Mouse (Mus musculus): Measurements from ENCODE around the gene Kcnj12.

Kcnj12 gene

DNA sequence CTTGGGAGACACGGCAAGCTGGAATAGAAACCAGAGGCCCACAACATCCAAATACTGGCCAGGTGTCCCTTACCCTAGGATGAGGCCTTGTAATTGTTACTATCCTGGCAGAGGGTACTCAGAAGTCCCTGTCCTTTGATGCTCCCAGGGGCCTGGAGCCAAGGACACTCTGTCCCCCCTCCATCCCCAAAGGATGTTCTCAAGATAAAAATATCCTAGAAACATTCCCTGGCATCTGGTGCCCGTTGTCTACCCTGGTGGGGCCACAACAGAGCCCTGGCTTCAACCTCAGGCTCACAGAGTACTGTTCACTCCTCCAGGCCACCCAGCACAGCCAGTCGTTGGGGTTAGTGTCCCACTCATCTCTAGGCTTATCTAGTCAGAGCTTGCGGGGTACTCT, 38.3 kb downstream of the Kcnj12 start:
- DNase-seq: no peak

DNA sequence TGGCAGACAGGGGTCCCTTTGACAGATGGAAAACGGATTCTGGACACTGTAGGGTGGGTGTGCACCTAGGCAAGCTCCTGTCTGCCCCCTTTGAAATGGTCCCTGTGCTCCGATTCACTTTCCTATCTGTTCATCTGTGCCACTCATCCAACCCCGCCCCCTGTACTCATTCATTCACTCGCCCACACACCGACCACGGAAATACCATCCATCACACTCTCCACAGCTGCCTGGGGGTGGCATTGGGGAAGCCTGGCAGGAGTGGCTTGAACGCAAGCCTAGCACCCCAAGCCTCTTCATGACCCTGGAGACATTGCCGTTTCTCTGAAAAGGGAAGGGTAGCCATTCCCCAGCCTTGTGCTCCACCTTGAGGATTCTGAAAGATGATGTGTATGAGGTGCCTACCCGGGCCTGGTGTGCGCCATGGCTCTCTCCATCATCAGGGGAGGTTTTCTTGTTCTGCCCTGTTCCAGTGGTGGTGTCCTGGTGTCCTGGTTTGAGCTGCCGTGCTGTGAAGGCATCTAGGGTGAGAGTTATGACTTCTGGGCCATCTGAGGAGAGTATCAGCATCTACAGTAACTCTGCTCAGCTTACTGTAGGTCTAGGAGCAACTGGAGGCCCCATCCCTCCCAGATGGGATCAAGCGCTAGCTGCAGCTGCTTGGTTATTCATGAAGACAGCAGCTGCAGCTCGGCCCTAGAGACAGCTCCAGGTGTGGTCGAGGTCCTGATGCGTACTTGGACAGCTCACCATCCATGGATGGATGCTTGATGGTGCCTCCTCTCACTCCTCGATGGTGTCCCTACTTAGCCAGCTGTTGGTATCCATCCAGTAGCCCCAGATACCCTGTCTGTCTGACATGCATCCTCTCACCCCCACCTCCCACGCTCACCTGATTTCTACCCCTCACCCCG, 40.4 kb downstream of the Kcnj12 start:
- DNase-seq: no peak

DNA sequence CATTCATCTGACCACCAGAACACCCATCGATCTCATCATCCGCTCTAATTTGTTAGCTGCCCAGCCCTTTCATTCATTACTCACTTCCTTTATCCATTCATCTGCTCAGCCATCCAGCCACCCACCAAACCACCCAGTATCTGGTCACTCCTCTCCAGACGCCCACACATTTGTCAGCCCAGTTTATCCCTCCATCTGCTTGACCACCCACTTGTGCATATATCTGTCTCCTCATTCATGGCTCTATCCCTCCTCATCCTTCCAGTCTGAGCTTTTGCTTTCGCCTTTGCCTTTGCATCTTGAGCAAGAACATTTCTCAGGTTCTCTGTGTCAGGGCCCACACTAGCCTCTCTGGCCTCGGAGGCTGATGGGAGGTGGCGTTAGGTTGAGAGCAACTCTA, 41.1 kb downstream of the Kcnj12 start:
- DNase-seq: no peak

DNA sequence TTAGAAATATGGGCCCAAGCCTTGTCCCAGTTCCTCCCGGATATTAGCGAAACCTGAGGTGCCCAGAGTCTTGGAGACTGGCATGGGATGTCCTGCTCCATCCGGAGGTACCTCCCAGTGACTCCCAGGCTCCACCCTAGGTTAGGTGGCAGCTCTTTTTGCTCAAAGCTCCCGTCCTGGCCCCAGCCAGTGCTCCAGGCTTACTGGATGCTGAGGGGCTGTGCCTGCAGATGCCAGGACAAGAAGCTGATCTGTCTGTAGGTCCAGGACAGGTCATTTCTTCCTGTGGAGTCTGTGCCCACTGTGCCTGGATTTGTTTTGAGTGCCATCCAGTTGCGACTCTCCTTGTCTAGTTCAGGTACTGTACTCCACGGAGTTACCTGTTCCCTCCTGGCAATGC, 43.3 kb downstream of the Kcnj12 start:
- DNase-seq: no peak

DNA sequence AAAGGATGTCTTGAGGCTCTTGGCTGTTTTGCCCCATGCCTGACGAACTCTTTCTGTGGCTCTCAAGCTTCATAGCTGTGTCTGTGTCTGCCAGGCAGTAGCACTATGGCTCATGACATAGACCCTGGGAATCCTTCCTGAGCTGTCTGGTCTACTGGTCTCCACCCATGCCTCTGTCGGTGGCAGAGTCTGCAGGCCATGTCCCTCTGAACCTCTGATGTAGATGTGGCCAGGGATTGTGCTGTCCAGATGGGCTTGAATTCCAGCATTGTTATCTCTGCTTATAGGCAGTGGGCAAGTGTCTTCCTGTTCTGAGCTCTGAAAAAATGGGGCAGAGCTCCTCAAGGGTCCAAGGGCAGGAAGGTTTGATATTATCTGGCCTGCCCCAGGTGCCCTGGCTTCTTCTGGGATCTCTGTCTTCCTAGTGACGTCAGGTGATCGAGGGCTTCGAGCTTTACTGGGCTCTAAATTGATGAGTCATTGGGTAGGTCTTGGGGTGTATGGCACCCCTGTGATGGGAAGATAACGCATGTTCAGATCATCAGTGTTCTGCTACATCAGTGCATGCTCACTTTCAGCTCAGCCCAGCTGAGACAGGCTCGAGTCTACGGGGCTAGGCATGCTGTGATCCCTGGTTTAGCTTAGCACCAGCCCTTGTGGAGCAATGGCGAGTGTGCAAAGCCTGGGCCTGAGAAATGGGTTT, 44.9 kb downstream of the Kcnj12 start:
- no peak for DNase-seq

DNA sequence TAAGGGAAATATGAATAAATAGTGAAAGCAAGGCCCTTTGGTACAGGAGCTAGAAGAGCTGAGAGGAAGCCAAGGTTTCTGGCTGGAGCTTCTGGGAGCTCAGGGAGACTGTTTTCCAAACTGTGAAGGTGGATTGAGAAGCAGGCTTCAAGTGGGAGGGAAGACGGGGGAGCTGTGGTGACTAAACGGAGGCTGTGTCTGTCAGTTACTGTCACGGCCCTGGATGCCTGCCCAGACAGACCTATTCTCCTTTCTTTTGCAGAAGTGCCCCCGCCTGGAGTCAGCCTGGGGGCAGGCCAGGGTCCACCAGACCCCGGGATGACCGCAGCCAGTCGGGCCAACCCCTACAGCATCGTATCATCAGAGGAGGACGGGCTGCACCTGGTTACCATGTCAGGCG, 46.5 kb downstream of the Kcnj12 start:
- DNase-seq: no peak

DNA sequence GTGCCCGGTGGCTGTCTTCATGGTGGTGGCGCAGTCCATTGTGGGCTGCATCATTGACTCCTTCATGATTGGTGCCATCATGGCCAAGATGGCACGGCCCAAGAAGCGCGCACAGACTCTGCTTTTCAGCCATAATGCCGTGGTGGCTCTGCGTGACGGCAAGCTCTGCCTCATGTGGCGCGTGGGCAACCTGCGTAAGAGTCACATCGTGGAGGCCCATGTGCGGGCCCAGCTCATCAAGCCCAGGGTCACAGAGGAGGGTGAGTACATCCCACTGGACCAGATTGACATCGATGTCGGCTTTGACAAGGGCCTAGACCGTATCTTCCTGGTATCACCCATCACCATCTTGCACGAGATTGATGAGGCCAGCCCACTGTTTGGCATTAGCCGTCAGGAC, 47.3 kb downstream of the Kcnj12 start:
- no peak for DNase-seq

DNA sequence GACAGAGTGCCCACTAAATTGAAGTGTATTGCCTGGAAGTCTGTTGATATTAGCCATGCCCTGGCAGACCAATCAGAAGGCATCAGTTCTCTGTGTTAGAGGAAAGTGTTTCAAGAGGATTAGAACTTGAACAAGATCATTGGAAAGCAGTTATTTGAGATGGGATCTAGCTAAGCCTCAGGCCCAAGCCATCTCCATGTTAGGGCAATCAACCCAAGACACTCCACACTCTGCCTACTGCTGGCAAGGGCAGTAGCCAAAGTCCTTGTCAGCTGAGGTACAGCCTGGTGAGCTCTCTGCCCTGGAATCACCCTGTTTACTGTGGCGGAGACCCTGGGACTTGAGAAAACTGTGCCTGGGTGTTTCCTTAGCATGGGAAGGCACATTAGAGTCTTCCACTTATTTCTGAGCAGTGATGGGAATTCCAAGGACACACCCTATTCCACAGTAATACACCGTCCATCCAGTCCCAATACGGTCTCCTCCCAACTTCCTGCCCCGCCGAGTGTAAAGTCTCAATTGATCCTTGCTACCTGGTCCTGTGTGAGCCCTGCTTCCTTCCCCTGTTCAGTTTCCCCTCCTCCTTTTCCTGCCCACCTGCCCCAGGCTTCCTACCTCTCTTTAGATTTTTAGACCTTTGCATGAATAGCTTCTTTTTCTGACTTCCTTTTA, 52.4 kb downstream of the Kcnj12 start:
- DNase-seq: no peak

DNA sequence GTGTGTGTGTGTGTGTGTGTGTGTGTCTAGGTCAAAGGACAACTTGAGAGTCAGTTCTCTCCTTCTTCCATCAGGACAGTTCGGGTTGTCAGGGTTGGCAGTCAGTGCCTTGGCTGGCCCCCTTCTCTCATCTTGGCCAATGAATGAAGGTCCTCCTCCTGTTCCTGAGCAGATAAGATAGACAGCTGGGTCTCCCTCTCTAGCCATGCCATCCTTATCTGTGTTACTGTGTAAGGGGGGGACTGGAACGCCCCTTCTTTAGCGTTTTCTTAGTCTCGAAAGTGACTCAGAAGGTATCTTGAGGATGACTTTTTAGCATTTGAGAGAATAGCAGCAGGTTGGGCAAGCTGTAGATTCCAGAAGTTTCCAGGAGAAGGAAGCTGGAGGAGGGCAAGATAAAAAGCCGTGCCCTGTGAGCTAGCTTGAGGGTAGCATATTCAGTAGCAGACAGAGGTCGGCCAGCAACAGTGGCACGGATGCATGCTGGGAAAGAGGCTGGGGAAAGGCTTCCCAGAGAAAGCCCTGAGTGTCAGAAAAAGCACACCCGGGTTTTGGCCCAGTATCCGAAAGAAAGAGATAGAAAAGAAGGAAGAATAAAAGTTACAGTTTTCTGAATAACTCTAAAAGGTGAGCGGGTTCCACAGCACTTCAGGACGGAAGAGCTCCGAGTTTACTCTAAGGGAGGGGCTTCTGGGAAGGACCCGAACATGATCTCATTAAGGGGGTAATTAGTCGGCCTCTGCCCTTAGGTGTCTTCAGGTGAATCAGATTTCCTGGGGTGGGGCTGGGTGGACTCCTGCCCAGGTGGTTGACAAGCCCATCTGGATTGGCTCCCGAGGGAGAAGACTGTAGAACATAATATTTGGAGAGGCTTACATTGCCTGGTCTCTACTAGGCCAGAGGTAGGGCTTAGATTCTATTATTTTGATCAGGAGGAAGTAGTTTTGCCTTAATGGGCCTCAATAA, 53.3 kb downstream of the Kcnj12 start:
- no peak for DNase-seq

DNA sequence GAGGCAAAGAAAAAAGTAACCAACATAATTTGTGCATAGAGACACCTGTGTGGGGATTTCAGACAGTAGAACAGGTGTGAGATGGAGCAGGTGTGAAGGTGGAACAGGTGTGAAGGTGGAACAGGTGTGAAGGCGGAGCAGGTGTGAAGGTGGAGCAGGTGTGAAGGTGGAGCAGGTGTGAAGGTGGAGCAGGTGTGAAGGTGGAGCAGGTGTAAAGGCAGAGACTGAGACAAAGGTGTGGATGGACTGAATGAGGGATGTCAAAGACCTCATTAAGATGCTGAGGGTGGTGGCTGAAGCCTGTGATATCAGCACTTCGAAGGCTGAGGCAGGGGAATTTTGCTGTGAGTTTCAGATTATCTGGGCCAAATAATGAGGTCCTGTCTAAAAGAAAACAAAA, 59.3 kb downstream of the Kcnj12 start:
- no peak for DNase-seq

DNA sequence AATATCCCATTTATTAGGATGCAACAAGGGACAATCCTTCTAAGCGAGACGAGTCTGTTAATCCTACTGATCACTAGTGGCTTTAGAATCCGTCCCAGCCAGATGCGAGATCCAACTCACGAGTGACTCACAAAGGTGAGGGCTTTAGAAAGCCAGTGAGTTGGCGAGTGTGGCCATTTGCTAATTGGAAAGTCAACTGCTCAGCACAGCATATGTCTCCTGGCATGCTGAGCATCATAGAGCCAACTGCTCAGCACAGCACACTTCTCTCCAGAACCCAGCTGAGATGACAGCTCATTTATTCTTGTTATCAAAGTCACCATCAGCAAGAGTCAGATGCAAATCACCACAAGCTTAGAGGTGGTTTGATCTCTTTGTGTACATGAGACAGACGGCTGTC, 67.8 kb downstream of the Kcnj12 start:
- DNase-seq: no peak

DNA sequence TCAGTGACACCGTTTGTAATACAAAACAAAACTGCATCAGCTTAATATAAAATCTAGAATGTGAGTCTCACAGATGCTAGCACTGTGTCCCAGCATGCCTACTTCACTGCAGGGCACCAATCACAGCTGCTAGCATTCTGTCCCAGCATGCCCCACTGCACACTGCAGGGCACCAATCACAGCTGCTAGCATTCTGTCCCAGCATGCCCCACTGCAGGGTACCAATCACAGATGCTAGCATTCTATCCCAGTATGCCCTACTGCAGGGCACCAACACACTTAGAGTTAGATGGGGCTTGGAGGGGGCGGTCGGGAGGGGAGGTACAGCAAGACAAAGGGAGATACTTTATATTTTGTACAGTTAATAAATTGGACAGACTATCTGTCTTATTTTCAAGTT, 68.8 kb downstream of the Kcnj12 start:
- DNase-seq: no peak

DNA sequence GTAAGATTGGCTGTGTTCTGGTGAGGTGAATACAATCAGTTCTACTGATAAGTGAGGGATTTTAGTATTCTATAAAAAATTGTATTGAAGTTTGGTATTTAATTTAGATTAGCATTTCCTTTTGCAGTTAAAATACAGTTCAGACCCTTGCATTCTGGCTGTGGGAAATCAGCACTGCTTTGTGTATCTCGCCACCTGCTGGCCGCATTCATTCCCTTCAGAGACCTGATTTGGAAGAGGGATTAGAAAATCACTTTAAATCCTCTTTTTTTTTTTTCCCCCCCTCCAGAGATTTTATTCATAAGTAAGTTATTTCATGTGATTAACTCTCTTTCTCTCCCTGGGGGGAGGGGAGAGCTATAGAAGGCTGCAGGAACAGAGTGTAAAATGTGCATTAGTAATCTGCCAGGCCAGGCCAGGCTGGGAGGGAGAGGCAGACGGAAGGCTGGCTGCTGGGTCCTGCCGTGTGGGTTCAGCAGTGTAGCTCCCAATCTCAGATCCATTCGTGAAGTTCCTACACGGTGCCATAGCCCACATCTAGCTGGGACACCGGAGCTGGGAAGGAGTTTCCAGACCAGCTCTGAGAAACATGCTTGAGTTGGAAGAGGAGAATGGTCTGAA, 69.4 kb downstream of the Kcnj12 start:
- DNase-seq: peak; percentile 74

DNA sequence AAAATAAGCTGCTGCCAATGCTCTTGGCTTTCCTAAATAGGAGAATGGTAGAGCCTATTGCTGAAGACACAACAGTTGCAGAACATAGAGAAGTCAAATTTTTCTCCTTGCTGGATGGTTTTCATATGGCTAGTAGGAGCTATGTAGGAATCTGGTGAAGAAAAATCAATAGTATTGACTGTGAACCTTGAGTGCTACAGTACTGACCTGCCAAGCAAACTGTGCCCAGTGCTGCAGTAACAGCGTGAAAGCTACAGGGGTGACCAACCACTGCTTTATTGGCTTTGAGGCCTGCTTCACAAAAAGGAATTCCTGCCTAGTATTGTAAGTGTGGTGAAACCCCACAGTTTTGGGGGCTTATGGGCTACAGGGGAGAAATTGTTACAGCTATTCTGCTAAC, 75.7 kb downstream of the Kcnj12 start:
- no peak for DNase-seq

DNA sequence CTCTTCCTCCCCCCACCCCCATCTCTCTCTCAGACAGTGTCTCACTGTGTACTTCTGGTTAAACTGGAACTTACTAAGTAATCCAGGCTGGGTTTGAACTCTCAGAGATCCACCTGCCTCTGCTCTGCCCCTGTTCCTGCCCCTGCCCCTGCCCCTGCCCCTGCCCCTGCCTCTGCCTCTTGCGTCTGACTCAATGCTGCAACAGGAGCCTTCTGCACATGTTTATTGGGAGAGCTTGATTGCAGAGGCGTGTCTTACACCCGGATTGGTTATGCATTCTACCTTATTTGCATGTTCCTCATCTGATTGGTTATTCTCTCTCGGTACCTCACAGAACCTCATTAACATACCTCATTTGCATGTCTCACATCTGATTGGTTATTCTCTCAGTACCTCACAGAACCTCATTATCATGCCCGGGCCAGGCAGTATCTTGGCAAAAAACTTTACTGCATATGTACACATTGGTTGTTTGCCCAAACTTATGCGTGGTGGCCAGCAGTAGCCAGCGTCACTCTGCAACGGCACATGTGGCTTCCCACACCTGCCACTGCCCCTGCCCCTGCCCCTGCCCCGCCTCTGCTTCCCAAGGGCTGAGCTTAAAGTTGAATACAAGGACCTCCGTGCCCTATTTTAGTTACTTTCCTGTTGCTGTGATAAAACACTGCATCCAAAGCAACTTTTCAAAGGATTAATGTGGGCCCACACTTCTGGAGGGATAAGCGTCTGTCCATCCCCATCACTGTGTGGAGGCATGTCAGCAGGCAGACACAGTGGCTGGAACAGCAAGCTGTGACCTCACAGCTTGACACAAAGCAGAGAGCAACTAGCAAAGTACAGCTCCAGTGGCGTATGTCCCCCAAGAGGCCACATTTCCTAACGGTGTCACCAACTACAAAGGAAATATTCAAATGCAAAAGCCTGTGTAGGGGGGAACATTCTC, 80.3 kb downstream of the Kcnj12 start:
- no peak for DNase-seq

DNA sequence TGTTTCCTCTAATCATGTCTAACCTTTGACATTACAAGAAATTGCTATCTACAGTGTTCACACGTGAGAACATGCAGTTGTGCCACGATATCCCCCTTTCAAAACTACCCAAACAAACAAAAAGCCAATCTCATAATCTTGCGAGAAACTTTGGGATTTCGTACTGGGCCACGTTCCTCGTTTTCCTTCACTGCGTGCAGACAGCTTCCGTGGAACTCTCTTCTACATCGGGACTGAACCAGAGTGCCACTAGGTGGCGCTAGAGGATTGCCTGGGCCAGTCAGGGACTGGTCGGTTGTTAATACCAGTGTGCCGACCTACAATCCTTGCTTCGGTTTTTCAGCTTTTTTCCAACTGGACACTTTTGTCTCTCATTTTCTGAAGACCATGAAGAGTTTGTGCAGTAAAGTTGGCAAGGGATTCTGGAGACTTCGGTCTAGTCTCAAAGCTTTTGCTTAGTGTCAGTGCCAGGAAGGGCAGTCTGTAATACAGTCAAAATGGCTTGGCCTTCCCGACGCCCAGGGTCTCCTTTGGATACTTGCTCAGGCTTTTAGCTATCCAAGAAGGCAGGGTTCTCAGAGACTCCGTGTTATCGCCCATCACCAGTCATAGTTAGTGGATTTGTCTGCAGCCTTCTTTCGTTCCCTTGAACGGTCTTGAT, 82.0 kb downstream of the Kcnj12 start:
- peak; percentile 90 for DNase-seq

DNA sequence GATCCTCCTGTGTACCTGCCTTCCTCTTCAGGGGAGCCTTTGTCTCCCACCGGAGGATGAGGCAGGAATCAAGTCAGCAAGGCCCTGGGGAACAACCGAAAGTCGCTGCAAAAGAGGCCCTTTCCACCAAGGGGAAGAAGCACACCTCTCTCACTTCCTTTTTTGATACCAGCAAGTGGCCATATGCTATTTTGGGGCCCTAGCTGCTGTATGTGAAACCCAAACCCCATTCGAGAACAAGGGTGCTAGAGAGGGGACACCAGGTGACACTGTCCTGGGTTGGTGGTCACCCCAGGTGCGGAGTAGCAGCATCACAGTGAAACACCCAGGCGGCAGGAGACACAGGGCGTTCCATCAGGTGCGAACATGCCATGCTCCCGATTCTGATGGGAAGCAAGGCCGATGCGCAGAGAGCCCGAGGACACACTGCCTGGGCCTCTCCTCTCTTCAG, 86.6 kb downstream of the Kcnj12 start:
- DNase-seq: no peak

DNA sequence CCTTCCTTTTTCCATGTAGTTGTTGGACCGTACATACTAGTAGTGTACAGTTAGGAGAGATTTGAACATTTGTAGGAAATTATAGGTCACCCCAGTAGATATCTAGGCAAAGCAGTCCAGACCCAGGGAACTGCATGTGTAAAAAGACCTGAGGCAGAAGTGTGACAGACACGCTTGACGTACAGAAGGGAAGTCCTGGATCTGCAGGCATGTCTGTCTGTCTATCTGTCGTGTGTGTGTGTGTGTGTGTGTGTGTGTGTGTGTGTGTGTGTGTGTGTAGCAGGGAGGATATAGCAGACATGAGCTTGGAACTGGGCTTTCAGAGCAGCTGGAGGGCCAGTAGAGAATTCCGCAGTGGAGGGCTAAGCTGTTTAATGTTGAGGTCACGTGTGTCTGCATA, 87.3 kb downstream of the Kcnj12 start:
- no peak for DNase-seq

DNA sequence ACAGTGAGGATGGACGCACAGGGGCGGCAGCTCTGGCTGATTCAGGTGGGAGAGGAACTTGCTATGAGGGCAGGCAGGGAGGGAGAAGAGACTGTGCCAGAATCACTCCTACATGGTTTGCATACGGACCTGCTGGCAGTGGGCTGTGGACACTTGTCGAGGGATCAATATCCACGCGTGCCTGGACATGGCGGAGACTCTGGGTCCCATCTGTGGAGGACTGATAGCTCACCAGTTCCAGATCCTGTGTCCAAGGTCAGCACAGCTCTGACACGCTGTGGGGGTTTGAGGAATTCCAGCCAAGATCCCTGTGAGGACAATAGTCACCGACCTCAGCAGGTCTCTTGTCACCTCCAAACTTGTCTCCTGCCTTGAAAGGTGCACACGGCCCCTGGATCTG, 87.7 kb downstream of the Kcnj12 start:
- DNase-seq: no peak

DNA sequence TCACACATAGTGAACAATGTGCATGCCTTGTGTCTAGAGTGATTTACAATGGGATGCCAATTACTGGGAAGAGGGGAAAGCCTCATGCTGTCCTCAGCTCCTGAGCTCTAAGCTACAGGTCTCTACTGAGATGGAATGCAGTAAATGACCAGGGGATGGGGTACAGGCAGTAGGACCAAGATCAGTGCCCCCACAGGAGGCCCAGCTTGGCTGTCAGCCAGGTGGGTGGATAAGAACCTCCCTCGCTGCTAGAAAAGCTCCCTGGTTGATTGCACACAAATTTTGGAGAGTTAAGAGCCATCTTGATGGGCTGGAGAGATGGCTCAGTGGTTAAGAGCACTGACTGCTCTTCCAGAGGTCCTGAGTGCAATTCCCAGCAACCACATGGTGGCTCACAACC, 88.6 kb downstream of the Kcnj12 start:
- no peak for DNase-seq
